In the genomic region with DNA sequence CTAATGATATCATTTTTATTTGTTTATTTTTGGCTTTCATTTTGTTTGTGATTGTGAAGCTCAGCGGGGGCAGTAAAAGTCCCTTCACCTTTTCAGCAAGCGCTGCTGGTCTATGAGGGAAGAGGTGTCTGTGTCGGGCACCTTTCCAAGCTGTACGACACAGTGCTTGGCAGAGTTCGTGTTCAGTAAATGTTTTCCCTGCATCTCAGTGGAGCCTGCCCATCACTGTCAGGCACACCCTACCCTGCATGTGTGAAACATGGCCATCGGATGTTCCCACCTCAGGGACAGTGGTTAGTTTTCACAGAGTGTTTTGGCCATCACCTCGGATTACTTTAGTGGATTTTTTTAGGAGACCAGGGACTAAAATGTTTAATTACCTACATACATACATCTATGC, we compare ENCODE assay signal across 18 mouse cellular contexts. TPM values are rescaled to one million over a fixed set of nuclear protein-coding genes. Genes with fewer than 3 reads are reported as not detected.
DNase-seq lines count a peak whose midpoint lies in the region; ATAC-seq and TF ChIP-seq lines count a peak whose summit lies in the region.
"Had no signal": no experiment of that assay in that cellular context is flagged by ENCODE, and none has a peak within 500 bp of the region (broad histone marks: within the 10 kb centered on the region; RNA-seq: fewer than 3 reads in every experiment).

No protein-coding gene starts in this region.

- H3K27me3 ChIP-seq in liver, postnatal 0 days (ENCODE audit: insufficient read depth, low read length), result no peaks in the 10 kb centered on the region
- no peaks in the 10 kb centered on the region for H3K27me3 ChIP-seq in forebrain, embryonic 11.5 days (ENCODE audit: control insufficient read depth, insufficient read depth, low read length)
- H3K27me3 ChIP-seq: forebrain, embryonic 13.5 days; limb, embryonic 13.5 days; neural tube, embryonic 13.5 days had no signal

- H3K9ac ChIP-seq in liver, postnatal 0 days (replicated peaks), result no peak overlapping the region
- no peak overlapping the region for H3K9ac ChIP-seq in forebrain, embryonic 11.5 days (ENCODE audit: low read length)
- H3K9ac ChIP-seq: forebrain, embryonic 13.5 days; hindbrain, embryonic 14.5 days; limb, embryonic 13.5 days; neural tube, embryonic 13.5 days had no signal

- H3K9me3 ChIP-seq in liver, postnatal 0 days (ENCODE audit: low read length), result no peaks in the 10 kb centered on the region
- no peaks in the 10 kb centered on the region for H3K9me3 ChIP-seq in forebrain, embryonic 11.5 days (ENCODE audit: control insufficient read depth, low read length)
- H3K9me3 ChIP-seq: forebrain, embryonic 13.5 days; limb, embryonic 13.5 days; neural tube, embryonic 13.5 days had no signal

- H3K4me3 ChIP-seq in liver, postnatal 0 days (ENCODE audit: low read depth, low read length), result no peak overlapping the region
- H3K4me3 ChIP-seq in left cerebral cortex, adult 2 months, result no peak overlapping the region
- no peak overlapping the region for H3K4me3 ChIP-seq in forebrain, embryonic 11.5 days (ENCODE audit: low read depth, low read length)
- H3K4me3 ChIP-seq: forebrain, embryonic 13.5 days; limb, embryonic 13.5 days; megakaryocyte, embryonic 14.5 days; neural tube, embryonic 13.5 days had no signal

- peak; percentile 58 for DNase-seq in cerebellum, adult 11 months
- DNase-seq in cerebellum, postnatal 4 days (ENCODE audit: low spot score in 2 of 2), result no peak
- peak; percentile 40 for DNase-seq in kidney, adult 18-20 months
- no peak for DNase-seq in kidney, postnatal 14 days
- DNase-seq in liver, postnatal 0 days, result peak; percentile 72
- DNase-seq in liver, result no peak
- no peak for DNase-seq in left cerebral cortex, adult 2 months (ENCODE audit: extremely low spot score in 1 of 2, low spot score in 2 of 2)
- DNase-seq in forebrain, embryonic 11.5 days (ENCODE audit: low spot score), result no peak
- DNase-seq: adrenal gland, adult 2 months; gastrocnemius, postnatal 25 days; lung, adult 2 months; midbrain, embryonic 14.5 days; right cerebral cortex, adult 18-20 months had no signal

- H3K4me1 ChIP-seq in liver, postnatal 0 days (ENCODE audit: insufficient read depth), result peaks cover 23% of the 10 kb centered on the region
- no peaks in the 10 kb centered on the region for H3K4me1 ChIP-seq in forebrain, embryonic 11.5 days (replicated peaks; ENCODE audit: control insufficient read depth, insufficient read depth, low read length)

- H3K4me2 ChIP-seq in liver, postnatal 0 days (ENCODE audit: low read depth, low read length), result no peak overlapping the region
- no peak overlapping the region for H3K4me2 ChIP-seq in forebrain, embryonic 11.5 days (ENCODE audit: low read depth, low read length, severe bottlenecking)
- H3K4me2 ChIP-seq: forebrain, embryonic 13.5 days; hindbrain, embryonic 14.5 days; limb, embryonic 13.5 days; neural tube, embryonic 13.5 days had no signal

- peak; percentile 90 for ATAC-seq in liver, postnatal 0 days
- ATAC-seq in forebrain, embryonic 11.5 days (replicated peaks; ENCODE audit: low FRiP score), result no peak
- ATAC-seq: forebrain, embryonic 13.5 days had no signal

- 0 out of 2 replicates have a peak, but pooled peaks cover 1% of the 10 kb centered on the region for H3K36me3 ChIP-seq in liver, postnatal 0 days (replicated peaks; ENCODE audit: insufficient read depth, low read length)
- no peaks in the 10 kb centered on the region; the same call in 1 of the 2 replicates for H3K36me3 ChIP-seq in forebrain, embryonic 11.5 days (ENCODE audit: control insufficient read depth, insufficient read depth, low read length)

- peak overlapping the region; percentile 85 for H3K27ac ChIP-seq in liver, postnatal 0 days (ENCODE audit: low read depth)
- H3K27ac ChIP-seq in left cerebral cortex, adult 2 months, result no peak overlapping the region
- no peak overlapping the region for H3K27ac ChIP-seq in forebrain, embryonic 11.5 days (ENCODE audit: low read depth, low read length)
- H3K27ac ChIP-seq: forebrain, embryonic 13.5 days; hindbrain, embryonic 14.5 days; limb, embryonic 13.5 days; neural tube, embryonic 13.5 days had no signal

- TF ChIP-seq EP300 in liver, postnatal 0 days (IDR thresholded peaks at IDR 0.05; ENCODE audit: low read depth), result no peak

- TF ChIP-seq CTCF in liver, postnatal 0 days (IDR thresholded peaks at IDR 0.05; ENCODE audit: low read depth), result no peak
- no peak for TF ChIP-seq CTCF in left cerebral cortex, adult 2 months (IDR thresholded peaks at IDR 0.05)

- WGBS in liver, postnatal 0 days (ENCODE audit: insufficient replicate concordance), result 73% methylated on average over 7 of the region's 7 CpGs
- WGBS in forebrain, embryonic 11.5 days, result 93% methylated on average over 7 of the region's 7 CpGs

- intact Hi-C loops in left cerebral cortex, adult 2 months (cut with DNase I), result no loop called here

RNA-seq across cellular contexts. Expression of a gene that starts 54.1 kb away (rescaled TPM):
- 17.5 and 19.7 TPM in 2 replicates for polyA plus RNA-seq in liver, postnatal 0 days (2015; fragmentation: Nextera tagmentation; extraction: Ambion mirVana)
- 100 to 1,000 TPM; 133 to 156 TPM for total RNA-seq in left cerebral cortex, adult 2 months (2021)
- 55.2 and 60.2 TPM in 2 replicates for polyA plus RNA-seq in forebrain, embryonic 11.5 days (2014; fragmentation: Nextera tagmentation; extraction: Ambion mirVana)

RNA-seq across cellular contexts. Expression of a gene that starts 54.4 kb away (rescaled TPM):
- 27.3 and 27.4 TPM in 2 replicates for polyA plus RNA-seq in liver, postnatal 0 days (2015; fragmentation: Nextera tagmentation; extraction: Ambion mirVana)
- 100 to 1,000 TPM; 107 to 108 TPM for total RNA-seq in left cerebral cortex, adult 2 months (2021)
- polyA plus RNA-seq in forebrain, embryonic 11.5 days (2014; fragmentation: Nextera tagmentation; extraction: Ambion mirVana), result 73.6 and 83.6 TPM in 2 replicates

Comparison
In these comparisons a context has a peak if more than half of its experiments do, and no peak if none do; other contexts are left out.
1. DNase-seq: peak in cerebellum, adult 11 months (single experiment), kidney, adult 18-20 months (single experiment) and liver, postnatal 0 days (single experiment); none in cerebellum, postnatal 4 days (0 of 2), kidney, postnatal 14 days (single experiment), liver (single experiment), left cerebral cortex, adult 2 months (0 of 2) and forebrain, embryonic 11.5 days (single experiment).